Mouse (Mus musculus) myocyte (in vitro differentiated cells): ENCODE data around the gene Odc1.

ENCODE experiments used
- CEBPB ChIP-seq: IDR thresholded peaks from 2 replicates; pipeline ENCODE4 v1.6.1; 2011; ENCODE audit warnings: mild to moderate bottlenecking, moderate library complexity; ENCODE audit not compliant: poor library complexity, insufficient read depth, severe bottlenecking
- E2F4 ChIP-seq: IDR thresholded peaks from one replicate; pipeline ENCODE4 v1.6.1; 2011; ENCODE audit warnings: mild to moderate bottlenecking, control low read depth, moderate library complexity; ENCODE audit not compliant: insufficient read depth
- MAX ChIP-seq: IDR thresholded peaks from one replicate; pipeline ENCODE4 v1.6.1; 2011; ENCODE audit warnings: low read depth, mild to moderate bottlenecking, control low read depth
- POLR2A ChIP-seq: IDR thresholded peaks from one replicate; pipeline ENCODE4 v1.6.1; 2011; ENCODE audit warnings: low read depth, mild to moderate bottlenecking, control low read depth, moderate library complexity; ENCODE audit not compliant: insufficient read length
- TCF3 ChIP-seq: IDR thresholded peaks from one replicate; pipeline ENCODE4 v1.6.1; 2011; ENCODE audit warnings: low read depth, control low read depth; ENCODE audit not compliant: insufficient read length
- USF1 ChIP-seq: IDR thresholded peaks from one replicate; pipeline ENCODE4 v1.6.1; 2011; ENCODE audit warnings: low read depth, mild to moderate bottlenecking, control low read depth, moderate library complexity

DNA sequence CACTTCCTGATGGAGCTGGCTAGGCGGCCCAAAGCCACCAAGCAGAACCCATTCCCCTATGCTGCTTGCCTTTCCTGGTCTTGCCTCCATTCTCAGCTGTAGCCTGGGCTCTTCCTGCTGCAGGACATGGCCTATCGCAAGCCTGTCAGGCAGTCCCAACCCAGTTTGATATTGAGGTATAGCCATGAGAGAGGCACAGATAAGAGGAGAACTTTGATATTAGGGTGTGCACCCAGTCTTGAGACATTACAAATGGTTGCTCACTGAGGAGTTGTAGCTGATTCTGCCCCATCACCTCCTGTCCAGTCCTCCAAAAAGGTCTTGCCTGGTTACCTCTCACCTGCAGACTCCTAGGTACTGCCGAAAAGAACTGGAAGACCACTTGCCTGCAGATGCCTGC lies 6.5 kb upstream of the Odc1 start:
- TF ChIP-seq MAX (no peak), POLR2A (no peak), E2F4 (no peak), CEBPB (no peak), TCF3 (no peak), USF1 (no peak)
